Mouse (Mus musculus) T-cell, adult 2 months (primary cell): ENCODE results near the gene Trim59.
A peak's percentile ranks its signal among the peaks of the same experiment; 100 is the strongest.

Source experiments
- DNase-seq: peaks from one replicate; pipeline ENCODE4 v3.0.0; 2022; ENCODE audit warnings: low spot score

Trim59 gene

GRCm38 (mm10) chr3:69005338-69006245 is 39.0 kb downstream of the Trim59 start:
- peak; percentile 42 for DNase-seq

- DNase-seq = peak; percentile 97
Observed at GRCm38 (mm10) chr3:69004437-69005337, 39.9 kb downstream of the Trim59 start, which contains the start of the genes Ift80 and Smc4. TSS of gene Ift80 (minus strand) at chr3:69004570. TSS of gene Smc4 (plus strand) at chr3:69004738.

- DNase-seq = no peak
Observed at GRCm38 (mm10) chr3:69004055-69004436, 40.5 kb downstream of the Trim59 start.

- DNase-seq = no peak
Observed at GRCm38 (mm10) chr3:69002781-69003180, 41.8 kb downstream of the Trim59 start.

- DNase-seq = no peak
Observed at GRCm38 (mm10) chr3:68986550-68986949, 58.0 kb downstream of the Trim59 start.
